Mouse (Mus musculus) midbrain, embryonic 13.5 days (tissue): ENCODE data around the gene Ergic1. TPM values are rescaled to one million over a fixed set of nuclear protein-coding genes. Genes with fewer than 3 reads are reported as not detected.

ENCODE experiments used
- ATAC-seq: fragments of 200-750 bp; cut with Nextera tagmentation; 2 replicates; pipeline ENCODE4 v1.8.0; 2017; ENCODE audit warnings: mild to moderate bottlenecking, moderate TSS enrichment, moderate library complexity
- H3K27ac ChIP-seq: fragments of 300-500 bp; sonication (generic); 2 replicates; pipeline ENCODE4 v1.5.1; 2015; ENCODE audit warnings: inconsistent platforms, mild to moderate bottlenecking, moderate library complexity
- H3K27me3 ChIP-seq: fragments of 300-500 bp; sonication (generic); 2 replicates; pipeline ENCODE4 v1.6.1; 2015; ENCODE audit warnings: mild to moderate bottlenecking, inconsistent platforms
- H3K36me3 ChIP-seq: fragments of 300-500 bp; sonication (generic); 2 replicates; pipeline ENCODE4 v1.6.1; 2015; ENCODE audit warnings: mild to moderate bottlenecking, inconsistent platforms
- H3K4me1 ChIP-seq: fragments of 300-500 bp; sonication (generic); replicated peaks from 2 replicates; pipeline ENCODE4 v1.6.1; 2015; ENCODE audit warnings: inconsistent platforms
- H3K4me2 ChIP-seq: fragments of 300-500 bp; sonication (generic); replicated peaks from 2 replicates; pipeline ENCODE4 v1.6.1; 2015; ENCODE audit warnings: moderate library complexity, mild to moderate bottlenecking, inconsistent platforms
- H3K4me3 ChIP-seq: fragments of 300-500 bp; sonication (generic); replicated peaks from 2 replicates; pipeline ENCODE4 v1.5.1; 2015; ENCODE audit warnings: mild to moderate bottlenecking, inconsistent platforms
- H3K9ac ChIP-seq: fragments of 300-500 bp; sonication (generic); replicated peaks from 2 replicates; pipeline ENCODE4 v1.6.1; 2015; ENCODE audit warnings: mild to moderate bottlenecking, inconsistent platforms
- H3K9me3 ChIP-seq: fragments of 300-500 bp; sonication (generic); 2 replicates; pipeline ENCODE4 v1.6.1; 2016; ENCODE audit warnings: mild to moderate bottlenecking, inconsistent platforms
- WGBS: fragments of 180-500 bp; shearing (Covaris S2); methylation state at CpG from one replicate; pipeline ENCODE4 v1.1.7; 2015; 5-methylcytosine and 5-hydroxymethylcytosine counted together
- microRNA-seq: library from miRNA; unstranded; fragments of <30 nt; microRNA quantifications from one replicate; pipeline ENCODE4, GENCODE M21; 2016
- polyA plus RNA-seq: library from polyadenylated mRNA; unstranded; fragments of >200 nt; fragmentation: Nextera tagmentation; extraction: Ambion mirVana; gene quantifications from 2 replicates; pipeline ENCODE4 v1.2.1, GENCODE M21; 2015

Ergic1 gene
- polyA plus RNA-seq, 1 experiment from 2014 or later: 102 TPM

DNA sequence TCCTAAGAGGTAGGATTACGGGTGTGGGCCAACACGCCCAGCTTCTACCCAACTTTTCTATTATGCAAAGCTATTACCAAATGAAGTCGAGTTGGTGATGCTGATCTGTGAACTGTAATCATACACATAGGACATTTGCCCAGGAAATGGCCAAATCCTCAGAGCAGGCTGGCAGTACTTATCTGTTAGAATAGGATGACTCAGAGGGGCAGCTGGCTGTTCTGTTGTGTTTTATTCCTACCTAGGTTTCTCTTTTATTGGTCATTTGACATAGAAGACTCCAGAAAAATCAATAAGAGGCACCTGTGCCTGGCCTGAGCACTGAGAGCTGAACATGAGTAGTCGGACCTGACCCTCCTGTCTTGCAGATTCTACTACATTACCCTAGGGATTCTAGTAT is 141.3 kb downstream of the Ergic1 start:
- 0 out of 2 replicates have a peak, but pooled peaks cover 6% of the 10 kb centered on the region for H3K4me1 ChIP-seq
- no peaks in the 10 kb centered on the region for H3K27me3 ChIP-seq
- H3K9ac ChIP-seq: no peak overlapping the region
- H3K36me3 ChIP-seq: peaks cover 45% of the 10 kb centered on the region
- no peak overlapping the region for H3K27ac ChIP-seq
- H3K9me3 ChIP-seq: no peaks in the 10 kb centered on the region
- 88% methylated on average over 4 of the region's 4 CpGs for WGBS
- no peak overlapping the region for H3K4me3 ChIP-seq
- ATAC-seq: no peak
- H3K4me2 ChIP-seq: no peak overlapping the region

DNA sequence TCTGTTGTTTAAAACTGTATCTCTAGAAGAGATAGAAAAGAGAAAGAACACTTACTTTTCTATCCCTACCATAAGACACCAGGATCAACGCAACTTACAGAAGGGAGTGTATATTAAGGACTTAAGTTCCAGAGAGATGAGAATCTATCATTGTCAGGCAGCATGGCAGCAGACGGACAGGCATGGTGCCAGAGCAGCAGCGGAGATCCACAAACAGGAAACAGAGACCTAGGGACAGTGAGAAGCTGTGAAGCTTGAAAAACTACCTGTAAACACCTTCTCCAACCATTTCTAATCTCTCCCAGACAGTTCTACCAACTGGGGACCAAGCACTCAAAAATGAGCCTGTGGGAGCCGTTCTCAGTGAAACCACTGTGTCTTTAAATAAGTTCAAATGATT is 142.4 kb downstream of the Ergic1 start:
- no peak overlapping the region for H3K4me2 ChIP-seq
- peaks cover 6% of the 10 kb centered on the region; the same call in 1 of the 2 replicates for H3K4me1 ChIP-seq
- H3K9me3 ChIP-seq: no peaks in the 10 kb centered on the region
- no peak overlapping the region for H3K4me3 ChIP-seq
- no peak for ATAC-seq
- peaks cover 35% of the 10 kb centered on the region for H3K36me3 ChIP-seq
- no peaks in the 10 kb centered on the region for H3K27me3 ChIP-seq
- H3K9ac ChIP-seq: no peak overlapping the region
- 91% methylated on average over 4 of the region's 4 CpGs for WGBS
- no peak overlapping the region for H3K27ac ChIP-seq

DNA sequence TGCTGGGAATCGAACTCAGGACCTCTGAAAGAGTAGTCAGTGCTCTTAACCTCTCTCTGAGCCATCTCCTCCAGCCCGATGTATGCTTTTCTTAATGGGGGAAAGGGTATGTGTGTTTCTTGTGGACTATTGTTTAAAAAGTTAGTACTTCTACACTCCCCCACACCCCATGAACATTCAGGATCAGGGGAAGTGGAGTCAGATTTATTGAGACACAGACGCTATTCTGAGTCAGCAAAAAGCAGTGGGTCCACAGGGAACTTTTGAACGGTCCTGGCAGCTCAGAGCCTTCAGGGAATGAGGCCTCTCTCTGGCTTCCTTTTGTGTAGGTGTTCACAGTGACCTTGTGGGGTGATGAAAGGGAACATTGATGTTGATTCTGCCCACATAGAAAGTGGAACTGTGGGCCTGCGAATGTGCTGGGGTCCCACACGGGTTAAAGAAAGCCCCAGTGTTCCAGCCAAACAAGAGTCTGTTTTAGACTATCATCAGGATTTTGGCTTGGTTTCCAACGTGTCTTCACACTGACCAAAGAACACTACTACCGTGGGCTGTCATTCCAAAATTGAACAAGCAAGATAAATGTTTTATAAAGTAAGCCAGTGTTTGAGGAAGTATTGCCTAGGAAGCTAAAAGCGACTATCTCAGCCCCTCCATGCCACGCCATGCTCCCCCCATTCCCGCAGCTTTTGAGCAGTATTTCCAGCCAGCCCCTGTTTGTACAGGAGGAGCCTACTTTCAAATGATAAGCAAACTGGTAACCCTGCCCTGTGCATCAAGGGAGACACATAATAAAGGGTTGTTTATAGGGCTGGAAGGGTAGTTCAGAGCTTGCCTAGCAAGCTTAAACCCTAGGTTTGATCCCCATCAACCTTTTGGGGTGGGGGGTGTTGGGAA is 144.4 kb downstream of the Ergic1 start:
- H3K4me3 ChIP-seq: no peak overlapping the region

More for the DNA sequence above, 144.4 kb downstream of the Ergic1 start:
- no peaks in the 10 kb centered on the region for H3K27me3 ChIP-seq
- H3K9ac ChIP-seq: no peak overlapping the region
- no peak overlapping the region for H3K27ac ChIP-seq
- 83% methylated on average over 11 of the region's 11 CpGs for WGBS
- no peaks in the 10 kb centered on the region for H3K9me3 ChIP-seq
- peaks cover 18% of the 10 kb centered on the region for H3K4me1 ChIP-seq
- H3K4me2 ChIP-seq: no peak overlapping the region
- peaks cover 16% of the 10 kb centered on the region; the same call in 1 of the 2 replicates for H3K36me3 ChIP-seq
- ATAC-seq: no peak

Small RNA genes within 50 kb of the gene (microRNA-seq; reads per million reads assigned to microRNA genes)
- gene Gm22420: not detected

Other genes with a start within 250 kb of the Ergic1 start
- 0.75 and 0.82 TPM in 2 replicates for gene Neurl1b, start 146.7 kb upstream of the Ergic1 start, polyA plus RNA-seq
- 41.3 and 43.8 TPM in 2 replicates for gene Dusp1, start 639 bp downstream of the Ergic1 start, polyA plus RNA-seq
- gene Atp6v0e, start 101.7 kb downstream of the Ergic1 start, polyA plus RNA-seq: 93.2 and 105 TPM in 2 replicates
- 16.9 and 18.0 TPM in 2 replicates for gene Crebrf, start 154.2 kb downstream of the Ergic1 start, polyA plus RNA-seq
- gene Bnip1, start 219.6 kb downstream of the Ergic1 start, polyA plus RNA-seq: 56.2 and 60.7 TPM in 2 replicates